Mouse (Mus musculus) kidney, adult 2 months (tissue): Measurements from ENCODE around the gene Ebf1.

Experiments
- CTCF ChIP-seq: fragments of 200-500 bp; conservative IDR thresholded peaks from 2 replicates; pipeline ENCODE4 v1.5.1; 2011; ENCODE audit warnings: low read depth, mild to moderate bottlenecking, control low read depth, low read length, moderate library complexity, mixed read lengths; ENCODE audit not compliant: insufficient read depth, insufficient read length
- POLR2A ChIP-seq: fragments of 200-500 bp; IDR thresholded peaks from one replicate; pipeline ENCODE4 v1.6.1; 2011; ENCODE audit warnings: low read depth, low read length, control low read depth

- no peak for TF ChIP-seq POLR2A
- TF ChIP-seq CTCF, result no peak
These were observed 193.9 kb downstream of the Ebf1 start for GRCm38 (mm10) chr11:44811007-44811406.
